Mouse (Mus musculus) testis, adult 2 months (tissue): ENCODE data around the gene Celsr1.

Source experiments
- CTCF ChIP-seq: fragments of 200-500 bp; IDR thresholded peaks from 2 replicates; pipeline ENCODE4 v1.5.1; 2012; ENCODE audit warnings: low read depth, mild to moderate bottlenecking, inconsistent platforms, low read length, moderate library complexity; ENCODE audit not compliant: control insufficient read depth, insufficient read depth, insufficient replicate concordance
- POLR2A ChIP-seq: fragments of 200-500 bp; IDR thresholded peaks from 2 replicates; pipeline ENCODE4 v1.6.1; 2012; ENCODE audit warnings: low read depth, mild to moderate bottlenecking, inconsistent platforms, low read length, moderate library complexity; ENCODE audit not compliant: control insufficient read depth

DNA sequence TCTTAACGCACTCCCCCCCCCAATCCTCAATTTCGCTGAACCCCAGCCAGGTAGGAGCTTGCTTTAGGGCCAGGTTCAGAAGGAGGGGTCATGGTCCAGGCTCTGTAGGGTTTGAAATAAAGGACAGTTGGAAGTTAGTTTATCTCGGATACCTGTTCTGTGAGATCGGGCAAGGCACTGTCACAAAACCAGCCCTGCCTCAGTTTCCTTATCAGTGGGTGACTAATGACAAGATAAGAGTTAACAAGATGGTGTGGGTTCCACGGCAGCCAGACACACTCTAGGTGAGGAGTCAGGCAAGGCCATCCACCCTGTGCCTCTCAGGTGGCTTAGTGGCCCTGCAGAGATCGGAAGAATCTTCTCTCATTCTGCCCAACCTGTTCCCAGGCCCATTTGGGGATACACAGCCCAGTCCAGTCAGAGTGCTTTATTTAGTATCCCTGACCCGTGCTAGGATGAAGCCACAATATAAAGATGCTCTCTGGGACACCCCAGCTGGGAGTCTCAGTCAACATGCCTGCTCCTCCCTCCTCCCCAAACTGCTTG lies 26.3 kb upstream of the Celsr1 start:
- no peak for TF ChIP-seq POLR2A
- TF ChIP-seq CTCF: no peak
